Comparison of ENCODE assay signal across 26 mouse cellular contexts in the genomic region with DNA sequence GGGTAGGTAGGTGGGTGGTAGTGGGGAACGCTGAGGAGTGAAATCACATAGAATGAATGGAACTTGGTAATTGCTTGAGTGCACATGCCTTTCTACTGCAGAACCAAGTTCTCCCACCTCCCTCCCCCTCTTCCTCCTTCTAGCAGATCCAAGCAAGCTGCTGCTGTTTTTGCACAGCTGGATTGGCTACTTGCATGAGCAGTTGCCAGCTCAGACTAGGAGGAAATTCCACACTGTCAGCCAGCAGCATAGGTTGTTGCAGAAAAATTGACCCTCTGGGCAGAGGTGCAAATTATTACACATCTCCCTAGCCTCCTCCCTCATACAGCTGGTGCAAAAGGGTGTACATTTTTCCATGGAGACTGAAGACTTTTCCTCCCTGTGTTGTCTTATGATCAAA.
DNase-seq lines count a peak whose midpoint lies in the region; ATAC-seq and TF ChIP-seq lines count a peak whose summit lies in the region.
"Had no signal": no experiment of that assay in that cellular context is flagged by ENCODE, and none has a peak within 500 bp of the region (broad histone marks: within the 10 kb centered on the region; RNA-seq: fewer than 3 reads in every experiment).

No protein-coding gene starts in this region.

- H3K36me3 ChIP-seq in heart, postnatal 0 days (replicated peaks; ENCODE audit: control insufficient read depth, insufficient read depth, low read length), result no peaks in the 10 kb centered on the region
- no peaks in the 10 kb centered on the region for H3K36me3 ChIP-seq in heart, embryonic 10.5 days
- H3K36me3 ChIP-seq in kidney, postnatal 0 days (ENCODE audit: insufficient read depth, low read length), result no peaks in the 10 kb centered on the region
- no peaks in the 10 kb centered on the region for H3K36me3 ChIP-seq in kidney, adult 2 months (ENCODE audit: control insufficient read depth, insufficient read depth, low read length)
- no peaks in the 10 kb centered on the region for H3K36me3 ChIP-seq in stomach, embryonic 16.5 days (ENCODE audit: control insufficient read depth, insufficient read depth, low read length)
- H3K36me3 ChIP-seq: forebrain, embryonic 15.5 days; liver, embryonic 12.5 days; midbrain, embryonic 13.5 days; neural tube, embryonic 13.5 days had no signal

- H3K4me2 ChIP-seq in heart, postnatal 0 days (ENCODE audit: low read depth, low read length), result no peak overlapping the region
- H3K4me2 ChIP-seq in kidney, postnatal 0 days (ENCODE audit: low read length), result no peak overlapping the region
- no peak overlapping the region for H3K4me2 ChIP-seq in stomach, embryonic 16.5 days (ENCODE audit: low read depth, low read length)
- H3K4me2 ChIP-seq: forebrain, embryonic 15.5 days; heart, embryonic 11.5 days; hindbrain, embryonic 14.5 days; liver, embryonic 12.5 days; midbrain, embryonic 13.5 days; neural tube, embryonic 13.5 days had no signal

- no peaks in the 10 kb centered on the region for H3K4me1 ChIP-seq in heart, postnatal 0 days (ENCODE audit: control insufficient read depth, insufficient read depth)
- no peaks in the 10 kb centered on the region for H3K4me1 ChIP-seq in heart, embryonic 10.5 days
- no peaks in the 10 kb centered on the region for H3K4me1 ChIP-seq in kidney, postnatal 0 days (replicated peaks; ENCODE audit: insufficient read depth, low read length)
- no peaks in the 10 kb centered on the region for H3K4me1 ChIP-seq in kidney, adult 2 months (ENCODE audit: control insufficient read depth, insufficient read depth, low read length)
- H3K4me1 ChIP-seq in stomach, embryonic 16.5 days (ENCODE audit: control insufficient read depth, insufficient read depth, low read length), result no peaks in the 10 kb centered on the region
- H3K4me1 ChIP-seq: forebrain, embryonic 15.5 days; liver, embryonic 12.5 days; midbrain, embryonic 13.5 days; neural tube, embryonic 13.5 days had no signal

- 0 out of 2 replicates have a peak, but pooled peaks have one; percentile 17 for ATAC-seq in heart, postnatal 0 days (ENCODE audit: insufficient read depth, low read depth)
- ATAC-seq in kidney, postnatal 0 days (replicated peaks; ENCODE audit: low FRiP score, low read depth), result peak; percentile 10; the same call in 1 of the 2 replicates
- peak; percentile 7; the same call in 1 of the 2 replicates for ATAC-seq in stomach, embryonic 16.5 days (ENCODE audit: insufficient read depth, low FRiP score)
- ATAC-seq: forebrain, embryonic 15.5 days; liver, embryonic 12.5 days; liver, postnatal 0 days; midbrain, embryonic 13.5 days had no signal

- H3K9ac ChIP-seq in heart, postnatal 0 days (replicated peaks; ENCODE audit: low read depth, low read length), result no peak overlapping the region
- H3K9ac ChIP-seq in kidney, postnatal 0 days (ENCODE audit: low read depth, low read length), result no peak overlapping the region
- H3K9ac ChIP-seq in stomach, embryonic 16.5 days (ENCODE audit: low read length), result no peak overlapping the region
- H3K9ac ChIP-seq: forebrain, embryonic 15.5 days; hindbrain, embryonic 14.5 days; liver, embryonic 12.5 days; liver, postnatal 0 days; midbrain, embryonic 13.5 days; neural tube, embryonic 13.5 days had no signal

- no peak for DNase-seq in heart, postnatal 0 days (ENCODE audit: low spot score)
- no peak for DNase-seq in heart, embryonic 10.5 days (ENCODE audit: low spot score)
- DNase-seq in kidney, postnatal 0 days (ENCODE audit: low spot score), result peak; percentile 38
- no peak for DNase-seq in kidney, adult 2 months
- DNase-seq in lung, postnatal 10 days, result peak; percentile 12
- DNase-seq in lung, postnatal 14 days, result no peak
- DNase-seq in adrenal gland, postnatal 4 days (ENCODE audit: low spot score in 2 of 2), result no peak
- DNase-seq: adrenal gland, adult 8-10 months; cerebellum, adult 8-10 months; cerebellum, postnatal 36 days; gastrocnemius, postnatal 36 days; kidney, adult 11 months; liver, postnatal 0 days; right cerebral cortex, postnatal 4 days; thymus, postnatal 14 days had no signal

- WGBS in heart, postnatal 0 days, result 75% methylated on average over 1 of the region's 1 CpGs
- 86% methylated on average over 1 of the region's 1 CpGs for WGBS in heart, embryonic 10.5 days
- 57% methylated on average over 1 of the region's 1 CpGs for WGBS in kidney, postnatal 0 days
- whole genome bisulfite sequencing in kidney, adult 2 months, result 40% methylated on average over 1 of the region's 1 CpGs
- 73% methylated on average over 1 of the region's 1 CpGs for WGBS in stomach, embryonic 16.5 days

- no peak overlapping the region for H3K27ac ChIP-seq in heart, postnatal 0 days (ENCODE audit: low read depth)
- no peak overlapping the region for H3K27ac ChIP-seq in heart, embryonic 10.5 days
- H3K27ac ChIP-seq in kidney, postnatal 0 days, result no peak overlapping the region
- H3K27ac ChIP-seq in kidney, adult 2 months (ENCODE audit: insufficient read depth, low read depth, low read length), result no peak overlapping the region
- H3K27ac ChIP-seq in stomach, embryonic 16.5 days (ENCODE audit: low read length), result no peak overlapping the region
- H3K27ac ChIP-seq: forebrain, embryonic 15.5 days; hindbrain, embryonic 14.5 days; layer of hippocampus, adult 2 months; left cerebral cortex, adult 2 months; liver, embryonic 12.5 days; macrophage; midbrain, embryonic 13.5 days; neural tube, embryonic 13.5 days had no signal

- no peaks in the 10 kb centered on the region for H3K27me3 ChIP-seq in heart, postnatal 0 days (ENCODE audit: control insufficient read depth, insufficient read depth, low read length)
- no peaks in the 10 kb centered on the region for H3K27me3 ChIP-seq in heart, embryonic 10.5 days (ENCODE audit: insufficient read depth, poor library complexity, severe bottlenecking)
- no peaks in the 10 kb centered on the region for H3K27me3 ChIP-seq in kidney, postnatal 0 days (ENCODE audit: insufficient read depth, low read length)
- no peaks in the 10 kb centered on the region for H3K27me3 ChIP-seq in kidney, adult 2 months (replicated peaks; ENCODE audit: control insufficient read depth, insufficient read depth, low read length)
- H3K27me3 ChIP-seq in stomach, embryonic 16.5 days (ENCODE audit: control insufficient read depth, insufficient read depth, low read length), result no peaks in the 10 kb centered on the region
- H3K27me3 ChIP-seq: CH12.LX; forebrain, embryonic 15.5 days; liver, embryonic 12.5 days; midbrain, embryonic 13.5 days; neural tube, embryonic 13.5 days had no signal

- H3K4me3 ChIP-seq in heart, postnatal 0 days (ENCODE audit: low read depth, low read length), result no peak overlapping the region
- H3K4me3 ChIP-seq in heart, embryonic 10.5 days, result no peak overlapping the region
- no peak overlapping the region for H3K4me3 ChIP-seq in kidney, postnatal 0 days (replicated peaks; ENCODE audit: low read depth, low read length)
- H3K4me3 ChIP-seq in kidney, adult 2 months (ENCODE audit: insufficient read depth, low read depth, low read length), result no peak overlapping the region
- H3K4me3 ChIP-seq in stomach, embryonic 16.5 days (replicated peaks; ENCODE audit: low read length), result no peak overlapping the region
- H3K4me3 ChIP-seq: forebrain, embryonic 15.5 days; layer of hippocampus, adult 2 months; left cerebral cortex, adult 2 months; liver, embryonic 12.5 days; midbrain, embryonic 13.5 days; neural tube, embryonic 13.5 days had no signal

- no peak for TF ChIP-seq EP300 in heart, postnatal 0 days (IDR thresholded peaks at IDR 0.05; ENCODE audit: low read depth)

- no peak for TF ChIP-seq CTCF in heart, postnatal 0 days (IDR thresholded peaks at IDR 0.05; ENCODE audit: low read depth)
- no peak for TF ChIP-seq CTCF in kidney, postnatal 0 days (IDR thresholded peaks at IDR 0.05; ENCODE audit: low read depth)
- no peak for TF ChIP-seq CTCF in kidney, adult 2 months (conservative IDR thresholded peaks at IDR 0.05; ENCODE audit: insufficient read depth, insufficient read length, low read depth, low read length)

- H3K9me3 ChIP-seq in heart, postnatal 0 days (replicated peaks; ENCODE audit: control insufficient read depth, low read length), result no peaks in the 10 kb centered on the region
- no peaks in the 10 kb centered on the region for H3K9me3 ChIP-seq in heart, embryonic 10.5 days
- H3K9me3 ChIP-seq in kidney, postnatal 0 days (replicated peaks; ENCODE audit: low read length), result no peaks in the 10 kb centered on the region
- H3K9me3 ChIP-seq in stomach, embryonic 16.5 days (replicated peaks; ENCODE audit: control insufficient read depth, low read length), result no peaks in the 10 kb centered on the region
- H3K9me3 ChIP-seq: forebrain, embryonic 15.5 days; liver, embryonic 12.5 days; midbrain, embryonic 13.5 days; neural tube, embryonic 13.5 days had no signal

- no peak for TF ChIP-seq POLR2A in kidney, adult 2 months (IDR thresholded peaks at IDR 0.05; ENCODE audit: low read depth, low read length)

Comparison
In these comparisons a context has a peak if more than half of its experiments do, and no peak if none do; other contexts are left out.
1. DNase-seq: peak in kidney, postnatal 0 days (single experiment) and lung, postnatal 10 days (single experiment); none in heart, postnatal 0 days (single experiment), heart, embryonic 10.5 days (single experiment), kidney, adult 2 months (single experiment), lung, postnatal 14 days (single experiment) and adrenal gland, postnatal 4 days (0 of 2).
2. Peak in every context shown above with its lines, with median percentiles within 50 percentile points of each other: ATAC-seq.